Mouse (Mus musculus): ENCODE results near the gene Kank2.

- TF ChIP-seq CTCF (IDR thresholded peaks at IDR 0.05; ENCODE audit: low read depth, low read length) = no peak
- TF ChIP-seq POLR2A (IDR thresholded peaks at IDR 0.05; ENCODE audit: insufficient read depth, low read length) = no peak
- no peak for TF ChIP-seq EP300 (IDR thresholded peaks at IDR 0.05; ENCODE audit: insufficient read depth, low read depth, low read length)
Measured at GRCm38 (mm10) chr9:21725224-21726121, 73.1 kb downstream of the Kank2 start.

All from ES-Bruce4 (cell line).